Comparison of ENCODE assay signal across 17 mouse cellular contexts in genomic region chr11:118321500-118321899, GRCm38 (mm10). TPM values are rescaled to one million over a fixed set of nuclear protein-coding genes. Genes with fewer than 3 reads are reported as not detected.
DNase-seq lines count a peak whose midpoint lies in the region; ATAC-seq and TF ChIP-seq lines count a peak whose summit lies in the region.
"Had no signal": no experiment of that assay in that cellular context is flagged by ENCODE, and none has a peak within 500 bp of the region (broad histone marks: within the 10 kb centered on the region; RNA-seq: fewer than 3 reads in every experiment).

No protein-coding gene starts in this region.

- no peak for DNase-seq in kidney, adult 11 months
- DNase-seq in brain, adult 2 months (ENCODE audit: low read depth, low spot score), result peak; percentile 85
- DNase-seq in brain, embryonic 14.5 days (ENCODE audit: low read depth), result peak; percentile 64
- peak; percentile 60 for DNase-seq in midbrain, postnatal 0 days (ENCODE audit: low spot score)
- no peak for DNase-seq in lung, adult 18-20 months
- no peak for DNase-seq in heart, adult 8-10 months (ENCODE audit: low spot score)
- DNase-seq: cerebellum, adult 11-12 months; gastrocnemius, postnatal 14 days; thymus, adult 2 months had no signal

- no peak for TF ChIP-seq CTCF in brain, embryonic 14.5 days (IDR thresholded peaks at IDR 0.05; ENCODE audit: borderline replicate concordance, extremely low read depth, insufficient read depth, insufficient read length)
- no peak for TF ChIP-seq CTCF in midbrain, postnatal 0 days (IDR thresholded peaks at IDR 0.05)

- no peak overlapping the region for H3K4me3 ChIP-seq in kidney, embryonic 16.5 days (ENCODE audit: low read length)
- H3K4me3 ChIP-seq in midbrain, postnatal 0 days (ENCODE audit: low read depth, low read length), result no peak overlapping the region
- H3K4me3 ChIP-seq: liver, embryonic 12.5 days; megakaryocyte, embryonic 14.5 days had no signal

- ATAC-seq in kidney, embryonic 16.5 days (ENCODE audit: low FRiP score, low TSS enrichment), result peak; percentile 55; the same call in 1 of the 2 replicates
- no peak for ATAC-seq in midbrain, postnatal 0 days (ENCODE audit: low FRiP score)
- ATAC-seq: activated CD4-positive, CD25-positive, alpha-beta regulatory T cell, adult 4 months; forebrain, embryonic 16.5 days; inflammation-experienced regulatory T-cells, adult 6 months; liver, embryonic 12.5 days; lung, postnatal 0 days had no signal

- no peaks in the 10 kb centered on the region for H3K27me3 ChIP-seq in kidney, embryonic 16.5 days (ENCODE audit: insufficient read depth, low read length)
- H3K27me3 ChIP-seq in midbrain, postnatal 0 days (ENCODE audit: insufficient read depth, low read length), result no peaks in the 10 kb centered on the region
- H3K27me3 ChIP-seq: liver, embryonic 12.5 days had no signal

- H3K27ac ChIP-seq in kidney, embryonic 16.5 days (ENCODE audit: low read length), result peak overlapping the region; percentile 84
- H3K27ac ChIP-seq in midbrain, postnatal 0 days (ENCODE audit: low read depth, low read length), result 0 out of 2 replicates have a peak overlapping the region, but pooled peaks have one; percentile 57
- H3K27ac ChIP-seq: liver, embryonic 12.5 days had no signal

- WGBS in kidney, embryonic 16.5 days, result 42% methylated on average over 7 of the region's 7 CpGs
- 52% methylated on average over 7 of the region's 7 CpGs for WGBS in midbrain, postnatal 0 days

- peaks cover 16% of the 10 kb centered on the region for H3K36me3 ChIP-seq in kidney, embryonic 16.5 days (ENCODE audit: insufficient read depth, low read length)
- 0 out of 2 replicates have a peak, but pooled peaks cover 6% of the 10 kb centered on the region for H3K36me3 ChIP-seq in midbrain, postnatal 0 days (ENCODE audit: insufficient read depth, low read length)
- H3K36me3 ChIP-seq: liver, embryonic 12.5 days had no signal

- no peak for TF ChIP-seq POLR2A in brain, embryonic 14.5 days (IDR thresholded peaks at IDR 0.05; ENCODE audit: borderline replicate concordance, extremely low read depth, insufficient read depth, insufficient read length, poor library complexity, severe bottlenecking)

- no peaks in the 10 kb centered on the region for H3K9me3 ChIP-seq in kidney, embryonic 16.5 days (ENCODE audit: low read length)
- H3K9me3 ChIP-seq in midbrain, postnatal 0 days (ENCODE audit: low read length), result no peaks in the 10 kb centered on the region
- H3K9me3 ChIP-seq: liver, embryonic 12.5 days; megakaryocyte, embryonic 14.5 days had no signal

- no peak overlapping the region for H3K9ac ChIP-seq in kidney, embryonic 16.5 days (replicated peaks; ENCODE audit: low read length)
- no peak overlapping the region for H3K9ac ChIP-seq in midbrain, postnatal 0 days (replicated peaks; ENCODE audit: low read length, poor library complexity, severe bottlenecking)
- H3K9ac ChIP-seq: liver, embryonic 12.5 days had no signal

- H3K4me1 ChIP-seq in kidney, embryonic 16.5 days (ENCODE audit: insufficient read depth, low read length), result peaks cover 22% of the 10 kb centered on the region
- 0 out of 2 replicates have a peak, but pooled peaks cover 10% of the 10 kb centered on the region for H3K4me1 ChIP-seq in midbrain, postnatal 0 days (ENCODE audit: insufficient read depth, low read length)

- no peak overlapping the region for H3K4me2 ChIP-seq in kidney, embryonic 16.5 days (replicated peaks; ENCODE audit: low read depth, low read length)
- H3K4me2 ChIP-seq in midbrain, postnatal 0 days (ENCODE audit: low read depth, low read length, poor library complexity, severe bottlenecking), result no peak overlapping the region
- H3K4me2 ChIP-seq: liver, embryonic 12.5 days had no signal

RNA-seq across cellular contexts. Expression of gene Cep295nl, which starts 20.8 kb away (rescaled TPM):
- polyA plus RNA-seq in kidney, embryonic 16.5 days (2015; fragmentation: Nextera tagmentation; extraction: Ambion mirVana), result 0.37 and 0.39 TPM in 2 replicates
- 0.10 and 0.45 TPM in 2 replicates for polyA plus RNA-seq in brain, embryonic 14.5 days (2012; rRNA removed)
- total RNA-seq in midbrain, postnatal 0 days (2014; rRNA removed), result 0.16 and 0.71 TPM in 2 replicates
- 0.13 and 0.22 TPM in 2 replicates for polyA plus RNA-seq in midbrain, postnatal 0 days (2015; fragmentation: Nextera tagmentation; extraction: Ambion mirVana)
- 1 to 10 TPM in 1 of 4 experiments, under 1 TPM in 3; 0.82 to 1.0 (median 0.88) TPM for total RNA-seq in heart, adult 8-10 months (2022)
- total RNA-seq: common myeloid progenitor, adult 5-6 weeks had no signal

RNA-seq across cellular contexts. Expression of gene Usp36, which starts 31.5 kb away (rescaled TPM):
- polyA plus RNA-seq in kidney, embryonic 16.5 days (2015; fragmentation: Nextera tagmentation; extraction: Ambion mirVana), result 21.4 and 24.8 TPM in 2 replicates
- 20.0 and 23.4 TPM in 2 replicates for polyA plus RNA-seq in brain, embryonic 14.5 days (2012; rRNA removed)
- 13.7 and 20.4 TPM in 2 replicates for total RNA-seq in midbrain, postnatal 0 days (2014; rRNA removed)
- 10.6 and 13.1 TPM in 2 replicates for polyA plus RNA-seq in midbrain, postnatal 0 days (2015; fragmentation: Nextera tagmentation; extraction: Ambion mirVana)
- 10 to 100 TPM; 13.2 to 14.5 (median 13.9) TPM for total RNA-seq in heart, adult 8-10 months (2022)

RNA-seq across cellular contexts. Expression of gene Timp2, which starts 34.0 kb away (rescaled TPM):
- polyA plus RNA-seq in kidney, embryonic 16.5 days (2015; fragmentation: Nextera tagmentation; extraction: Ambion mirVana), result 84.6 TPM in 2 replicates
- polyA plus RNA-seq in brain, embryonic 14.5 days (2012; rRNA removed), result 77.6 and 95.4 TPM in 2 replicates
- total RNA-seq in midbrain, postnatal 0 days (2014; rRNA removed), result 212 and 217 TPM in 2 replicates
- polyA plus RNA-seq in midbrain, postnatal 0 days (2015; fragmentation: Nextera tagmentation; extraction: Ambion mirVana), result 129 and 140 TPM in 2 replicates
- 10 to 100 TPM; 73.9 to 99.6 (median 87.5) TPM for total RNA-seq in heart, adult 8-10 months (2022)

Comparison
In these comparisons a context has a peak if more than half of its experiments do, and no peak if none do; other contexts are left out.
1. DNase-seq: peak in brain, adult 2 months (single experiment), brain, embryonic 14.5 days (single experiment) and midbrain, postnatal 0 days (single experiment); none in kidney, adult 11 months (single experiment), lung, adult 18-20 months (0 of 2) and heart, adult 8-10 months (single experiment).